Mouse (Mus musculus) midbrain, postnatal 0 days (tissue): Measurements from ENCODE around the gene Tmed3. TPM values are rescaled to one million over a fixed set of nuclear protein-coding genes. Genes with fewer than 3 reads are reported as not detected.

Experiments
- ATAC-seq: fragments of 200-750 bp; cut with Nextera tagmentation; 2 replicates; pipeline ENCODE4 v1.8.0; 2017; ENCODE audit warnings: moderate number of reproducible peaks, mild to moderate bottlenecking, moderate TSS enrichment, moderate library complexity; ENCODE audit not compliant: low FRiP score
- DNase-seq: peaks from one replicate; pipeline ENCODE4 v3.0.0-alpha.2; 2015; ENCODE audit warnings: low spot score
- H3K27ac ChIP-seq: fragments of 300-500 bp; sonication (generic); 2 replicates; pipeline ENCODE4 v1.5.1; 2014; ENCODE audit warnings: low read depth, mild to moderate bottlenecking, low read length, mixed read lengths
- H3K27me3 ChIP-seq: fragments of 300-500 bp; sonication (generic); 2 replicates; pipeline ENCODE4 v1.6.1; 2014; ENCODE audit warnings: low read length, control low read depth, mixed read lengths; ENCODE audit not compliant: insufficient read depth
- H3K36me3 ChIP-seq: fragments of 300-500 bp; sonication (generic); 2 replicates; pipeline ENCODE4 v1.6.1; 2014; ENCODE audit warnings: low read length, control low read depth, mixed read lengths; ENCODE audit not compliant: insufficient read depth
- H3K4me1 ChIP-seq: fragments of 300-500 bp; sonication (generic); 2 replicates; pipeline ENCODE4 v1.6.1; 2014; ENCODE audit warnings: mild to moderate bottlenecking, control low read depth, antibody characterized with exemption, low read length, mixed read lengths; ENCODE audit not compliant: insufficient read depth
- H3K4me2 ChIP-seq: fragments of 300-500 bp; sonication (generic); 2 replicates; pipeline ENCODE4 v1.6.1; 2014; ENCODE audit warnings: low read depth, mild to moderate bottlenecking, low read length, mixed read lengths; ENCODE audit not compliant: poor library complexity, severe bottlenecking
- H3K4me3 ChIP-seq: fragments of 300-500 bp; sonication (generic); 2 replicates; pipeline ENCODE4 v1.5.1; 2014; ENCODE audit warnings: low read depth, mild to moderate bottlenecking, low read length, moderate library complexity
- H3K9ac ChIP-seq: fragments of 300-500 bp; sonication (generic); replicated peaks from 2 replicates; pipeline ENCODE4 v1.6.1; 2014; ENCODE audit warnings: mild to moderate bottlenecking, low read length, moderate library complexity, mixed read lengths; ENCODE audit not compliant: poor library complexity, severe bottlenecking
- H3K9me3 ChIP-seq: fragments of 300-500 bp; sonication (generic); 2 replicates; pipeline ENCODE4 v1.6.1; 2016; ENCODE audit warnings: low read length, control low read depth
- CTCF ChIP-seq: IDR thresholded peaks from 2 replicates; pipeline ENCODE4 v1.5.1; 2016; ENCODE audit warnings: antibody characterized with exemption, mild to moderate bottlenecking
- WGBS: fragments of 180-500 bp; shearing (Covaris S2); extraction: QIAGEN DNeasy Blood & Tissue Kit; methylation state at CpG from one replicate; pipeline ENCODE4 v1.1.7; 2014; 5-methylcytosine and 5-hydroxymethylcytosine counted together
- polyA plus RNA-seq: library from polyadenylated mRNA; unstranded; fragments of >200 nt; fragmentation: Nextera tagmentation; extraction: Ambion mirVana; gene quantifications from 2 replicates; pipeline ENCODE4 v1.2.1, GENCODE M21; 2015
- total RNA-seq: library from RNA; depleted of rRNA; stranded (reverse); fragments of >200 nt; gene quantifications from 2 replicates; pipeline ENCODE4 v1.2.3, GENCODE M21; 2014; rRNA removed

The Tmed3 gene
- total RNA-seq, result 56.5 and 59.3 TPM in 2 replicates
- 57.6 and 62.2 TPM in 2 replicates for polyA plus RNA-seq

DNA sequence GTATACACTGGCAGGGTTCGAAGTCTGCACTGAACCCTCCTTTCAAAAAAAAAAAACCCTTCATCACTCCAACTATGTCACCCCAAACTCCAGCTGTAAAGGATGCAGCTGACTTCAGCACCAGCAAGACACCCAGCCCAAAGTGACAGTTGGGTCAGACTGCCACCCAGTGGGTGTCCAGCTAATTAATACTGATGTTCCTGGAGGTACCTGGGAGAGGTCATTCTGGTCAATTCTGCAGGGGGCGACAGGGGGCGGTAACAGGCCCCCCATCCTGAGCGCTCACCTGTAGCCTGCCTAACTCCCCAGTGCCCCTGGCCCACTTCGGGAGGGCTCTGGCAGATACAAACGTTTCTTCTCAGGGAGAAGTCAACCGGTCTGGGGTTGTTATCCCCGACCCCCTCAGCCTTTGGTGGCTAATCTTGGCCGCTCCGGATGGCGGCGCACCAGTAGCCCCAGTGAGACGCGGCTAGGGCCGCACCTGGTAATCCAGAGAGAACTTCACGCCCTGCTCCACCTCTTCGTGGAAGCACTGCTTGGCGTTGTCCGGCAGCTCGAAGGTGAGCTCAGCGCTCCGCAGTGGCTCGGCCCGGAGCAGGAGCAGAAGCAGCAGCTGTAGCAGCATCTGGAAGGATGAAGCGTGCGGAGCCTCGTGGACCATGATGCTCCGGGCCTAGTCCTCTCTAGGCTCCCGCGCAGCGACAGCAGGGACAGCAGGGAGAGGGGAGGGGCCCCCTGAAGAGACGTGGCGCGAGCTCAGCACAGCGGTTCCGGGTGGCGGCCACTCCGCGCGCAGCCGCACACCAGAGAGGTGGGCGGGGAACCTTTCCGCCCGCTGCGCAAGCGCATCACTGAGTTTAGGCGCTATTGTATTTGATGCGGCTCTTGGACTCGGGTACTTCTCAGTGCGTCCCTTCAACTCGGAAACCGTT is at the start of gene Tmed3:
TSS of gene Tmed3 (minus strand) at position 804 of the 932 bp plus-strand sequence.
- DNase-seq (peak; percentile 95), ATAC-seq (peak; percentile 98)
- TF ChIP-seq CTCF, result peak; percentile 48
- H3K4me2 ChIP-seq, result peak within 1 kb of the TSS; percentile 72
- no peaks in the 10 kb centered on the region for H3K27me3 ChIP-seq
- no peaks in the 10 kb centered on the region for H3K9me3 ChIP-seq
- H3K27ac ChIP-seq, result peak within 1 kb of the TSS; percentile 81
- H3K4me1 ChIP-seq, result peaks cover 4% of the 10 kb centered on the region; the same call in 1 of the 2 replicates
- H3K4me3 ChIP-seq, result peak within 1 kb of the TSS; percentile 60
- H3K9ac ChIP-seq, result peak within 1 kb of the TSS; percentile 89
- peaks cover 12% of the 10 kb centered on the region for H3K36me3 ChIP-seq
- 2% methylated on average over 50 of the region's 52 CpGs for WGBS

DNA sequence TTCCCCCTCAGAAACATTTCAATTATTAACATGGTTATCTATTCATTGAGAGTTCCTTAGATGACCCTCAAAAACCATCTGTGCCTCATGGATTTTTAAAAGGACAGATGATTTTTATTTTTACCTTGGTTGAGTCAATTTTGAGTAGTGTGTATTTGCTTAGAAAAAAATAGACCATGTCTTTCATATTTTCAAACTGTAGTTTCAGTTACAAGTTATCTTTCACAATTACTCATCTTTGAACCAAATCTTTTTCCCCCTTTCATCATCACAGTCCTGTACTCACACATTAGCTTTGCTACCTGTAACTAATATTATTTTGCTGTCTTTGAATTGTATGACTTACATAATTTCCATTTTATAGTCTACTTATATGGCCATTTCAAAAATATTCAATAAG is 35.2 kb upstream of the Tmed3 start:
- DNase-seq (no peak), ATAC-seq (no peak)
- H3K4me2 ChIP-seq, result no peak overlapping the region
- H3K27me3 ChIP-seq, result peaks cover 13% of the 10 kb centered on the region
- no peak overlapping the region for H3K27ac ChIP-seq
- TF ChIP-seq CTCF, result no peak
- H3K9ac ChIP-seq, result no peak overlapping the region
- no peaks in the 10 kb centered on the region for H3K36me3 ChIP-seq
- H3K9me3 ChIP-seq, result no peaks in the 10 kb centered on the region
- H3K4me1 ChIP-seq, result peaks cover 2% of the 10 kb centered on the region; the same call in 1 of the 2 replicates
- no peak overlapping the region for H3K4me3 ChIP-seq

DNA sequence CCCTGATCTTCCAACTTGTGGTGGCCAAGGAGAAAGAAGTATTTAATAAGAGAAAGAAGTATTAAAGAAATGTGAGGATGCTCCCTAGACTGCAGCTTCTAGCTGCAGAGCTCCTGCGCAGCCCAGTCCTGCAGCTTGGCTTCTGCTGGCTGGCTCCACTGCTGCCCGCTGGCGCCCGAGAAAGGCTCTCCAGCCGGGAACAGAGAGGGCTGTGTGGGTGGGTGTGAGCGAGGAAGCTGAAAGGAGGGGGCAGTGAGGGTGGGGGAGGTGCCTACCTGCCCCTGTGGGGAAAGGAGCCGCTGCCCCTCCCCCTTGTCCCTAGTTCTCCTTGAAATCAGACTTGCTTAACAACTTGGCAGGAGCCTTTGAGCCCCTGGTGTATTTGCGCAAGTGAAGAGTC is 33.4 kb upstream of the Tmed3 start, which contains the start of gene Ankrd34c:
TSS of gene Ankrd34c (minus strand) at position 181 of the 400 bp plus-strand sequence.
- no peak within 1 kb of the TSS for H3K27ac ChIP-seq
- peaks cover 2% of the 10 kb centered on the region; the same call in 1 of the 2 replicates for H3K4me1 ChIP-seq
- peak within 1 kb of the TSS; percentile 65 for H3K4me2 ChIP-seq
- no peak for TF ChIP-seq CTCF
- no peak within 1 kb of the TSS for H3K9ac ChIP-seq
- peak; percentile 25 for DNase-seq
- peak within 1 kb of the TSS; percentile 36 for H3K4me3 ChIP-seq
- WGBS, result 6% methylated on average over 8 of the region's 8 CpGs
- no peaks in the 10 kb centered on the region for H3K9me3 ChIP-seq
- H3K27me3 ChIP-seq, result peaks cover 16% of the 10 kb centered on the region
- ATAC-seq, result peak; percentile 65; the same call in 1 of the 2 replicates
- H3K36me3 ChIP-seq, result no peaks in the 10 kb centered on the region

DNA sequence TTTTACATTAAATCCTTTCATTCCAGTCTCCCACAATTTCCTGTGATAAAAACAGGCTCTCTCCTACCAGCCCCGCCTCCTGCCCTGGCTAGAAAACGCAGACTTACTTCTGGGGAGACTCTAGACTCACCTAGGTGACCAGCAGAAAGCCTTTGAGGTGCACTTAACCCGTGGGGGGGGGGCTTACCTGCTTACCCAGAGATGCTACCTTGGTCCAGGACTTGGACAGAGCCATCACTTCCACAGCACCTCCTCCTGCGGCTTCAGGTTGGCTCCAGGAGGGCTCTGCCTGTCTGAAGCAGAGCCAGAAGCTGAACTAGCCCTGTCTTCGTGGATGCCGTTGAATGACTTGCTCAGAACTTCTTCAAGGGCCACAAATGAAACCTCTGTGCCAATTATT is 33.0 kb upstream of the Tmed3 start:
- TF ChIP-seq CTCF, result no peak
- peak; percentile 41; the same call in 1 of the 2 replicates for ATAC-seq
- Histone ChIP-seq H3K4me1 (peaks cover 2% of the 10 kb centered on the region; the same call in 1 of the 2 replicates), H3K27me3 (peaks cover 16% of the 10 kb centered on the region), H3K9ac (no peak overlapping the region), H3K4me2 (peak overlapping the region; percentile 65), H3K36me3 (no peaks in the 10 kb centered on the region), H3K4me3 (peak overlapping the region; percentile 36), H3K27ac (no peak overlapping the region), H3K9me3 (no peaks in the 10 kb centered on the region)
- WGBS, result 12% methylated on average over 6 of the region's 6 CpGs
- DNase-seq, result no peak

DNA sequence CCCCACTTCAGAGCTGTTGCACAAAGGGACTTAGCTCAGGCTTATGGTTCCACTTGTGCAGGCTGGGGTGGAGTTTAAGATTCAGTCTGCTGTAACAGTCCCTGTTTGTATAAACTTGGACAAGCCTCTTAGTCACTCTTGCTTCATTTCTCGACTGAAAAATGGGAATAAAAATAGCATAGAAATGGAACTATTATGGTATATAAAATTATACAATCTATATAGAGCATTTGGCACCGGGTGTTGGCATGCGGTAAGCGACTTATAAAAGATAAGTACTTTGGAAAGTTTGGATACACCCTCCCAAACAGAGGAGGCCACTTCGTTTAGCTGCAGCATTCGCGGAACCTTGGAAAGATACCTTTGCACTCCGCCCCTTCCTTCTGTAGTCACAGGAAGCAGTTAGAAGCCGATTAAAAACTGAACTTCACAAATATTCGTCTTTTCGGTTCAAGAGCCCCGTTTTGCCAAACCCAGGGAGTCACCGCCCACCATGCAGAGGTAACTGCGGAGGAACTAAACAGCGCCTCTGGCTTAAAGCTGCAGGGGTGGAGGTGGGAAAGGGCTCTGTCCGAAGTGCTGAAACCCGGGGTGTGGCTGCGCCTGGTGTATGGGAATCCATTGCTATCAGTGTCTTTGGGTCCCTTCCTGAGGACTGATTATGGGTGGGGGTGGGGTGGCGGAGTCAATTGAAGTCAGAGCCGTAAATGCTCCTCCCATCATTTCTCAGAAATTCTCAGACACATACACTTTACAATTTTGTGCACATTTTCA is 32.3 kb upstream of the Tmed3 start:
- WGBS, result 6% methylated on average over 20 of the region's 20 CpGs
- Histone ChIP-seq H3K27ac (no peak overlapping the region), H3K27me3 (peaks cover 16% of the 10 kb centered on the region), H3K4me1 (peaks cover 2% of the 10 kb centered on the region; the same call in 1 of the 2 replicates), H3K9ac (no peak overlapping the region), H3K36me3 (no peaks in the 10 kb centered on the region), H3K4me2 (peak overlapping the region; percentile 65), H3K4me3 (peak overlapping the region; percentile 36), H3K9me3 (no peaks in the 10 kb centered on the region)
- peak; percentile 5 for DNase-seq
- TF ChIP-seq CTCF, result 0 out of 2 replicates have a peak, but pooled peaks have one; percentile 12
- ATAC-seq, result no peak
